Mouse (Mus musculus): ENCODE measurements around the gene Immp2l. TPM values are rescaled to one million over a fixed set of nuclear protein-coding genes. Genes with fewer than 3 reads are reported as not detected.

Gene Immp2l
- total and polyA plus RNA-seq, 2 experiments: 35.8 to 133 TPM

DNA sequence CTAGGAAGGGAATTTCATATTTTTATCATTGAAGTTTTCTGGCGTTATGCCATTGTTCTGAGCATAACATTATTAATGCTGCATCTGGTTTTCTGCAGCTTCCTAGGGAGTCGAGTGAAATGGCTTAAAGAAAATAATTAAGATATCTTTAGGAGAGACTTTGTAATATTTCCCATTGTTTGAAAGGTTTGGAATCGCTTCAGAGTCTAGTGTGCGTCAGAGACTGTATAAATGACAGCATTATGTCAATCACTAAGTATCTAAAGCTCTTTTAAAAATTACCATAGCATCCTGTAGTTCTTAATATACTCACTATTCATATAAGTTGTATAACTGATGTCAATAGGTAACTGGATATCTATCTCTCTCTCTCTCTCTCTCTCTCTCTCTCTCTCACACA is 551.3 kb downstream of the Immp2l start:
- no peak overlapping the region for H3K4me3 ChIP-seq (ENCODE audit: insufficient read depth, low read depth, low read length)
- H3K9ac ChIP-seq (ENCODE audit: low read depth, low read length): no peak overlapping the region
- H3K79me2 ChIP-seq (ENCODE audit: control insufficient read depth, insufficient read depth, low read length): no peaks in the 10 kb centered on the region
- no peaks in the 10 kb centered on the region for H3K4me1 ChIP-seq (ENCODE audit: control insufficient read depth, insufficient read depth, low read length)
- DNase-seq (ENCODE audit: extremely low read depth, low read depth, low spot score): no peak
- 80% methylated on average over 4 of the region's 4 CpGs for WGBS
- H3K27ac ChIP-seq (replicated peaks; ENCODE audit: insufficient read depth, low read depth, low read length): no peak overlapping the region
- H3K36me3 ChIP-seq (ENCODE audit: control insufficient read depth, insufficient read depth, low read length): no peaks in the 10 kb centered on the region
- TF ChIP-seq POLR2A (IDR thresholded peaks at IDR 0.05; ENCODE audit: extremely low read depth, insufficient read depth, low read length) (no peak), CTCF (IDR thresholded peaks at IDR 0.05; ENCODE audit: low read depth, low read length) (no peak)
- H3K27me3 ChIP-seq (ENCODE audit: control insufficient read depth, insufficient read depth, low read length): no peaks in the 10 kb centered on the region

DNA sequence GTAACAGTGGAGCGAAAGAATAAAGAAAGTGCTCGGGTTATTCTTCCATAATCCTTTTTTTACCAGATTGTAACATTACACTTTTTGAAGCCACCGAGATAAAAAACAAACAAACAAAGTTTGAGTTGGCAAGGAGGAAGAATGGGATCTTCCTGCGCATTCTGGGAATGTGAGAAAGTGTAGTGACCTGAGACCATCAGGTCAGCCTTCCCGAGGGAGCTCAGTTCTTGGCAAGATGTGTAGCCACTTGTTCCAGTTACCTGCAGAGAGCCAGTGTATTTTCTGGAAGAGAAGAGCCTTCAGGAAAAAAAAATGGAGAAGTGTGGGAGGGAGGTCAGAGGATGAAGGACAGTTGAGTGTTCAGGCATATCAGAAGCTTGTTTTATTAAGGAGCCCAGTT is 569.5 kb downstream of the Immp2l start:
- 29% methylated on average over 5 of the region's 5 CpGs for WGBS
- DNase-seq (ENCODE audit: extremely low read depth, low read depth, low spot score): peak; percentile 62
- no peak overlapping the region for H3K9ac ChIP-seq (ENCODE audit: low read depth, low read length)
- TF ChIP-seq POLR2A (IDR thresholded peaks at IDR 0.05; ENCODE audit: extremely low read depth, insufficient read depth, low read length): no peak
- no peak for TF ChIP-seq CTCF (IDR thresholded peaks at IDR 0.05; ENCODE audit: low read depth, low read length)
- no peaks in the 10 kb centered on the region for H3K27me3 ChIP-seq (ENCODE audit: control insufficient read depth, insufficient read depth, low read length)
- H3K4me3 ChIP-seq (ENCODE audit: insufficient read depth, low read depth, low read length): no peak overlapping the region
- no peaks in the 10 kb centered on the region for H3K79me2 ChIP-seq (ENCODE audit: control insufficient read depth, insufficient read depth, low read length)
- H3K27ac ChIP-seq (replicated peaks; ENCODE audit: insufficient read depth, low read depth, low read length): no peak overlapping the region
- H3K4me1 ChIP-seq (ENCODE audit: control insufficient read depth, insufficient read depth, low read length): no peaks in the 10 kb centered on the region; the same call in 1 of the 2 replicates
- H3K36me3 ChIP-seq (ENCODE audit: control insufficient read depth, insufficient read depth, low read length): no peaks in the 10 kb centered on the region

GRCm38 (mm10) chr12:41594037-41594436 is 570.1 kb downstream of the Immp2l start:
- Histone ChIP-seq H3K9ac (ENCODE audit: low read depth, low read length) (no peak overlapping the region), H3K79me2 (ENCODE audit: control insufficient read depth, insufficient read depth, low read length) (no peaks in the 10 kb centered on the region), H3K27me3 (ENCODE audit: control insufficient read depth, insufficient read depth, low read length) (no peaks in the 10 kb centered on the region), H3K36me3 (ENCODE audit: control insufficient read depth, insufficient read depth, low read length) (no peaks in the 10 kb centered on the region), H3K27ac (replicated peaks; ENCODE audit: insufficient read depth, low read depth, low read length) (no peak overlapping the region), H3K4me3 (ENCODE audit: insufficient read depth, low read depth, low read length) (no peak overlapping the region), H3K4me1 (ENCODE audit: control insufficient read depth, insufficient read depth, low read length) (no peaks in the 10 kb centered on the region; the same call in 1 of the 2 replicates)
- DNase-seq (ENCODE audit: extremely low read depth, low read depth, low spot score): no peak
- TF ChIP-seq CTCF (IDR thresholded peaks at IDR 0.05; ENCODE audit: low read depth, low read length) (no peak), POLR2A (IDR thresholded peaks at IDR 0.05; ENCODE audit: extremely low read depth, insufficient read depth, low read length) (no peak)
- 88% methylated on average over 4 of the region's 4 CpGs for WGBS

- no peak overlapping the region for H3K27ac ChIP-seq (replicated peaks; ENCODE audit: insufficient read depth, low read depth, low read length)
- H3K4me1 ChIP-seq (ENCODE audit: control insufficient read depth, insufficient read depth, low read length): no peaks in the 10 kb centered on the region
- no peaks in the 10 kb centered on the region for H3K36me3 ChIP-seq (ENCODE audit: control insufficient read depth, insufficient read depth, low read length)
- DNase-seq (ENCODE audit: extremely low read depth, low read depth, low spot score): no peak
- 92% methylated on average over 3 of the region's 3 CpGs for WGBS
- TF ChIP-seq CTCF (IDR thresholded peaks at IDR 0.05; ENCODE audit: low read depth, low read length) (no peak), POLR2A (IDR thresholded peaks at IDR 0.05; ENCODE audit: extremely low read depth, insufficient read depth, low read length) (no peak)
- no peaks in the 10 kb centered on the region for H3K27me3 ChIP-seq (ENCODE audit: control insufficient read depth, insufficient read depth, low read length)
- H3K9ac ChIP-seq (ENCODE audit: low read depth, low read length): no peak overlapping the region
- no peaks in the 10 kb centered on the region for H3K79me2 ChIP-seq (ENCODE audit: control insufficient read depth, insufficient read depth, low read length)
- no peak overlapping the region for H3K4me3 ChIP-seq (ENCODE audit: insufficient read depth, low read depth, low read length)
These were observed 591.4 kb downstream of the Immp2l start for GRCm38 (mm10) chr12:41615271-41615670.

GRCm38 (mm10) chr12:41621341-41621740 is 597.5 kb downstream of the Immp2l start:
- H3K27ac ChIP-seq (replicated peaks; ENCODE audit: insufficient read depth, low read depth, low read length): no peak overlapping the region
- no peaks in the 10 kb centered on the region for H3K36me3 ChIP-seq (ENCODE audit: control insufficient read depth, insufficient read depth, low read length)
- 94% methylated on average over 6 of the region's 6 CpGs for WGBS
- DNase-seq (ENCODE audit: extremely low read depth, low read depth, low spot score): no peak
- H3K79me2 ChIP-seq (ENCODE audit: control insufficient read depth, insufficient read depth, low read length): no peaks in the 10 kb centered on the region
- no peaks in the 10 kb centered on the region for H3K27me3 ChIP-seq (ENCODE audit: control insufficient read depth, insufficient read depth, low read length)
- no peaks in the 10 kb centered on the region for H3K4me1 ChIP-seq (ENCODE audit: control insufficient read depth, insufficient read depth, low read length)
- no peak overlapping the region for H3K9ac ChIP-seq (ENCODE audit: low read depth, low read length)
- H3K4me3 ChIP-seq (ENCODE audit: insufficient read depth, low read depth, low read length): no peak overlapping the region
- TF ChIP-seq CTCF (IDR thresholded peaks at IDR 0.05; ENCODE audit: low read depth, low read length) (no peak), POLR2A (IDR thresholded peaks at IDR 0.05; ENCODE audit: extremely low read depth, insufficient read depth, low read length) (no peak)

DNA sequence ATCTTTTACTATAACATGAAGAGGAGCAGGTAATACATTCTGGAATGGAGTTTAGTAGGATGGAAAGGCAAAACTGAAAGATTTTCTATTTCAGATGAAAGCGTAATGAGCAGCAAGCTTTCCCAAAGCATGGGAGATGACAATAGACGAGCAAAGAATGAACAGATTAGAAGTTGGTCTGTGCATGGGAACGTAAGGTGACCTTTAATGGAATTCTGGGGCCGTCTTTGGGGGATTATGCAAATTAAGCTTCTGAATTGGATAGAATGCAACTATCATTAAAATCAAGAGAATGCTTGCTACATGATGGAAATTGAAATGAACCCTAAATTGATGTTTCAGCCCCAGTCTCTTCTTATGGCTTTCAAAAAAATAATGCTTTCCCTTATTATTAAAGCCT is 619.4 kb downstream of the Immp2l start:
- no peak for TF ChIP-seq CTCF (IDR thresholded peaks at IDR 0.05; ENCODE audit: low read depth, low read length)
- TF ChIP-seq POLR2A (IDR thresholded peaks at IDR 0.05; ENCODE audit: extremely low read depth, insufficient read depth, low read length): no peak
- H3K4me3 ChIP-seq (ENCODE audit: insufficient read depth, low read depth, low read length): no peak overlapping the region
- DNase-seq (ENCODE audit: extremely low read depth, low read depth, low spot score): no peak
- no peak overlapping the region for H3K9ac ChIP-seq (ENCODE audit: low read depth, low read length)
- no peak overlapping the region for H3K27ac ChIP-seq (replicated peaks; ENCODE audit: insufficient read depth, low read depth, low read length)
- no peaks in the 10 kb centered on the region for H3K36me3 ChIP-seq (ENCODE audit: control insufficient read depth, insufficient read depth, low read length)
- no peaks in the 10 kb centered on the region for H3K4me1 ChIP-seq (ENCODE audit: control insufficient read depth, insufficient read depth, low read length)
- H3K27me3 ChIP-seq (ENCODE audit: control insufficient read depth, insufficient read depth, low read length): no peaks in the 10 kb centered on the region
- WGBS: 87% methylated on average over 4 of the region's 4 CpGs
- no peaks in the 10 kb centered on the region for H3K79me2 ChIP-seq (ENCODE audit: control insufficient read depth, insufficient read depth, low read length)

Data from liver, adult 2 months (tissue).